Mouse (Mus musculus) E14TG2a.4 (cell line): ENCODE measurements around the gene Pde6b.

Source experiments
- CTCF ChIP-seq: conservative IDR thresholded peaks from 2 replicates; pipeline ENCODE4 v1.5.1; 2014; ENCODE audit warnings: low read length
- NANOG ChIP-seq: IDR thresholded peaks from 2 replicates; pipeline ENCODE4 v1.6.1; 2014; ENCODE audit warnings: borderline replicate concordance, low read length, mixed read lengths
- POU5F1 ChIP-seq: IDR thresholded peaks from 2 replicates; pipeline ENCODE4 v1.6.1; 2014; ENCODE audit warnings: low read length, borderline replicate concordance

DNA sequence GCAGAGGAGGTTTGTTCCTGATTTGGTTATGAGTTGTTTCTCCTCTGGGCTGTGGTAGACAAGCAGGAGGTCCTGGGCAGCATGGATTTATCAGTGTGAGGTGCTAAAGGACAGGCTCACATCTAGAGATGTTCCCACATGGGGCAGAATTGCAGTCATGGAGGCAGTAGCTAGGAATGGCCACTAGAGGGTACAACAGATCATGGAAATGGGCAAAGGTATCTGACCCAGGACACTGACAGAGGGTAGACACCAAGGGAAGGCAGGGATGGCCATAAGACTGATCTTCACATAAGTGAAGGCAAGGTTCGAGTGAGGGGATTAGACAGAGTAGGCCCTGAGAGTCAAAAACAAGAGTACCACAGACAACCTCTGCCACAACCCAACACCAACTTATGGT is 39.0 kb downstream of the Pde6b start:
- TF ChIP-seq CTCF: peak; percentile 89
- TF ChIP-seq NANOG: no peak
- TF ChIP-seq POU5F1: no peak
